Mouse (Mus musculus) embryonic facial prominence, embryonic 14.5 days (tissue): Measurements from ENCODE around the gene Prkn. TPM values are rescaled to one million over a fixed set of nuclear protein-coding genes. Genes with fewer than 3 reads are reported as not detected.

ENCODE experiments used
- ATAC-seq: fragments of 200-750 bp; cut with Nextera tagmentation; 2 replicates; pipeline ENCODE4 v1.8.0; 2017; ENCODE audit warnings: low read depth, moderate number of reproducible peaks, moderate TSS enrichment
- DNase-seq: peaks from one replicate; pipeline ENCODE4 v3.0.0-alpha.2; 2015; ENCODE audit warnings: low spot score
- H3K27ac ChIP-seq: fragments of 300-500 bp; sonication (generic); replicated peaks from 2 replicates; pipeline ENCODE4 v1.5.1; 2014; ENCODE audit warnings: low read depth, mild to moderate bottlenecking, low read length, moderate library complexity
- H3K27me3 ChIP-seq: fragments of 300-500 bp; sonication (generic); replicated peaks from 2 replicates; pipeline ENCODE4 v1.6.1; 2014; ENCODE audit warnings: low read length; ENCODE audit not compliant: control insufficient read depth, insufficient read depth
- H3K36me3 ChIP-seq: fragments of 300-500 bp; sonication (generic); 2 replicates; pipeline ENCODE4 v1.6.1; 2014; ENCODE audit warnings: low read length, mixed read lengths; ENCODE audit not compliant: control insufficient read depth, insufficient read depth
- H3K4me1 ChIP-seq: fragments of 300-500 bp; sonication (generic); 2 replicates; pipeline ENCODE4 v1.6.1; 2014; ENCODE audit warnings: antibody characterized with exemption, low read length; ENCODE audit not compliant: control insufficient read depth, insufficient read depth
- H3K4me2 ChIP-seq: fragments of 300-500 bp; sonication (generic); 2 replicates; pipeline ENCODE4 v1.6.1; 2014; ENCODE audit warnings: low read depth, mild to moderate bottlenecking, low read length, moderate library complexity, mixed read lengths
- H3K4me3 ChIP-seq: fragments of 300-500 bp; sonication (generic); 2 replicates; pipeline ENCODE4 v1.5.1; 2014; ENCODE audit warnings: low read depth, mild to moderate bottlenecking, low read length
- H3K9ac ChIP-seq: fragments of 300-500 bp; sonication (generic); 2 replicates; pipeline ENCODE4 v1.6.1; 2014; ENCODE audit warnings: low read depth, mild to moderate bottlenecking, low read length, moderate library complexity, mixed read lengths
- H3K9me3 ChIP-seq: fragments of 300-500 bp; sonication (generic); 2 replicates; pipeline ENCODE4 v1.6.1; 2016; ENCODE audit warnings: low read length; ENCODE audit not compliant: control insufficient read depth
- WGBS: fragments of 180-500 bp; shearing (Covaris S2); extraction: QIAGEN DNeasy Blood & Tissue Kit; methylation state at CpG from one replicate; pipeline ENCODE4 v1.1.7; 2014; 5-methylcytosine and 5-hydroxymethylcytosine counted together
- polyA plus RNA-seq: library from polyadenylated mRNA; unstranded; fragments of >200 nt; fragmentation: Nextera tagmentation; extraction: Ambion mirVana; gene quantifications from 2 replicates; pipeline ENCODE4 v1.2.1, GENCODE M21; 2014

Prkn gene
- polyA plus RNA-seq, 1 experiment from 2014 or later = 2.9 TPM

- Histone ChIP-seq H3K9me3 (no peaks in the 10 kb centered on the region), H3K27me3 (no peaks in the 10 kb centered on the region; the same call in 1 of the 2 replicates), H3K4me2 (no peak overlapping the region), H3K27ac (no peak overlapping the region), H3K36me3 (no peaks in the 10 kb centered on the region), H3K4me1 (no peaks in the 10 kb centered on the region), H3K4me3 (no peak overlapping the region), H3K9ac (no peak overlapping the region)
- DNase-seq (no peak), ATAC-seq (no peak)
- WGBS = 54% methylated on average over 10 of the region's 10 CpGs
Measured at GRCm38 (mm10) chr17:11854571-11854970, 1014.4 kb downstream of the Prkn start.

- Histone ChIP-seq H3K27me3 (no peaks in the 10 kb centered on the region; the same call in 1 of the 2 replicates), H3K27ac (no peak overlapping the region), H3K36me3 (no peaks in the 10 kb centered on the region), H3K4me3 (no peak overlapping the region), H3K4me2 (no peak overlapping the region), H3K9me3 (no peaks in the 10 kb centered on the region), H3K4me1 (no peaks in the 10 kb centered on the region), H3K9ac (no peak overlapping the region)
- WGBS = 77% methylated on average over 7 of the region's 7 CpGs
- DNase-seq = no peak
- no peak for ATAC-seq
Measured at GRCm38 (mm10) chr17:11858772-11859405, 1018.7 kb downstream of the Prkn start.

- no peaks in the 10 kb centered on the region for H3K27me3 ChIP-seq
- no peaks in the 10 kb centered on the region for H3K4me1 ChIP-seq
- H3K36me3 ChIP-seq = no peaks in the 10 kb centered on the region
- H3K4me3 ChIP-seq = no peak overlapping the region
- 89% methylated on average over 6 of the region's 6 CpGs for WGBS
- H3K9me3 ChIP-seq = no peaks in the 10 kb centered on the region
- H3K4me2 ChIP-seq = no peak overlapping the region
- ATAC-seq (no peak), DNase-seq (no peak)
- no peak overlapping the region for H3K27ac ChIP-seq
- no peak overlapping the region for H3K9ac ChIP-seq
Measured at GRCm38 (mm10) chr17:11861178-11861577, 1021.0 kb downstream of the Prkn start.

GRCm38 (mm10) chr17:11862360-11862759 is 1022.2 kb downstream of the Prkn start:
- no peak overlapping the region for H3K27ac ChIP-seq

GRCm38 (mm10) chr17:11863017-11863416 is 1022.8 kb downstream of the Prkn start:
- no peak overlapping the region for H3K4me2 ChIP-seq
- DNase-seq = no peak
- no peak overlapping the region for H3K9ac ChIP-seq
- WGBS = 96% methylated on average over 11 of the region's 11 CpGs
- H3K4me3 ChIP-seq = no peak overlapping the region
- no peak overlapping the region for H3K27ac ChIP-seq
- H3K27me3 ChIP-seq = no peaks in the 10 kb centered on the region
- no peaks in the 10 kb centered on the region for H3K9me3 ChIP-seq
- ATAC-seq = no peak
- no peaks in the 10 kb centered on the region for H3K4me1 ChIP-seq
- H3K36me3 ChIP-seq = no peaks in the 10 kb centered on the region

More at GRCm38 (mm10) chr17:11862360-11862759, 1022.2 kb downstream of the Prkn start:
- no peak overlapping the region for H3K9ac ChIP-seq
- ATAC-seq = no peak
- no peaks in the 10 kb centered on the region for H3K27me3 ChIP-seq
- DNase-seq = no peak
- no peaks in the 10 kb centered on the region for H3K9me3 ChIP-seq
- no peak overlapping the region for H3K4me2 ChIP-seq
- H3K36me3 ChIP-seq = no peaks in the 10 kb centered on the region
- WGBS = 74% methylated on average over 2 of the region's 2 CpGs
- no peak overlapping the region for H3K4me3 ChIP-seq
- H3K4me1 ChIP-seq = no peaks in the 10 kb centered on the region

- Histone ChIP-seq H3K36me3 (no peaks in the 10 kb centered on the region), H3K27me3 (no peaks in the 10 kb centered on the region), H3K4me1 (no peaks in the 10 kb centered on the region), H3K4me3 (no peak overlapping the region), H3K9ac (no peak overlapping the region), H3K9me3 (no peaks in the 10 kb centered on the region), H3K4me2 (no peak overlapping the region), H3K27ac (no peak overlapping the region)
- ATAC-seq (no peak), DNase-seq (no peak)
- WGBS = 71% methylated on average over 3 of the region's 3 CpGs
Measured at GRCm38 (mm10) chr17:11866231-11866630, 1026.0 kb downstream of the Prkn start.

GRCm38 (mm10) chr17:11867334-11868095 is 1027.3 kb downstream of the Prkn start:
- no peak overlapping the region for H3K27ac ChIP-seq
- H3K9ac ChIP-seq = no peak overlapping the region
- no peak for DNase-seq
- no peak for ATAC-seq
- WGBS = 62% methylated on average over 13 of the region's 13 CpGs
- no peaks in the 10 kb centered on the region for H3K27me3 ChIP-seq
- H3K4me2 ChIP-seq = no peak overlapping the region
- H3K36me3 ChIP-seq = no peaks in the 10 kb centered on the region
- no peaks in the 10 kb centered on the region for H3K9me3 ChIP-seq
- H3K4me3 ChIP-seq = no peak overlapping the region
- no peaks in the 10 kb centered on the region for H3K4me1 ChIP-seq

- ATAC-seq = no peak
- WGBS = 84% methylated on average over 10 of the region's 10 CpGs
Measured at GRCm38 (mm10) chr17:11870546-11870945, 1030.4 kb downstream of the Prkn start.

GRCm38 (mm10) chr17:11876240-11876639 is 1036.1 kb downstream of the Prkn start:
- H3K9me3 ChIP-seq = no peaks in the 10 kb centered on the region
- no peaks in the 10 kb centered on the region for H3K36me3 ChIP-seq
- H3K4me3 ChIP-seq = no peak overlapping the region
- H3K9ac ChIP-seq = no peak overlapping the region
- H3K4me1 ChIP-seq = no peaks in the 10 kb centered on the region
- ATAC-seq (no peak), DNase-seq (no peak)
- H3K27ac ChIP-seq = no peak overlapping the region
- H3K27me3 ChIP-seq = no peaks in the 10 kb centered on the region
- H3K4me2 ChIP-seq = no peak overlapping the region
- 55% methylated on average over 2 of the region's 2 CpGs for WGBS

More at GRCm38 (mm10) chr17:11870546-11870945, 1030.4 kb downstream of the Prkn start:
- Histone ChIP-seq H3K36me3 (no peaks in the 10 kb centered on the region), H3K4me1 (no peaks in the 10 kb centered on the region), H3K4me3 (no peak overlapping the region), H3K9ac (no peak overlapping the region), H3K27me3 (no peaks in the 10 kb centered on the region), H3K4me2 (no peak overlapping the region), H3K9me3 (no peaks in the 10 kb centered on the region), H3K27ac (no peak overlapping the region)
- DNase-seq = no peak
